Mouse (Mus musculus) right cerebral cortex, postnatal 10 days (tissue): Measurements from ENCODE around the gene Ogg1.

ENCODE experiments used
- DNase-seq, 2 experiments: peaks; one replicate each; pipeline ENCODE4 v3.0.0; 2021; ENCODE audit warnings: low spot score in 2 of 2

Gene Ogg1

DNA sequence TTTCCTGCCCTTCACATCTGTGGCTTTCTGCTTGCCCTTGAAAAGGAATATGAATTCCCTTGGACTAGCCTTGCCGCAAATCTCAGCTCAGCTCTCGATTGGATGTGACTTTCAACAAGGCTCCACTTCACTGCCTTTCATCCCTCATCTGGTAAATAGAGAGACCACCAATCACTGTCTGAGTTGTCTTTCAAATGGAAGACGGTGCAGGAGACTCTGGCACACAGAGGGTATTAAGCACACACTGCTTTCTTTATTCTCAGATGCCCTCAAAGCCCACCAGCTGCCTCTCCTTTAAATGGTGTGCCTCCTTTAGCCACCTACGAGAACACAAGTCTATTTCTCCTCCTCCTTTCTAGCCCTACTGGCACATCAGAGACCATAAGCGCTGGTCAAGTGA, 41.8 kb downstream of the Ogg1 start:
- no peak for DNase-seq

DNA sequence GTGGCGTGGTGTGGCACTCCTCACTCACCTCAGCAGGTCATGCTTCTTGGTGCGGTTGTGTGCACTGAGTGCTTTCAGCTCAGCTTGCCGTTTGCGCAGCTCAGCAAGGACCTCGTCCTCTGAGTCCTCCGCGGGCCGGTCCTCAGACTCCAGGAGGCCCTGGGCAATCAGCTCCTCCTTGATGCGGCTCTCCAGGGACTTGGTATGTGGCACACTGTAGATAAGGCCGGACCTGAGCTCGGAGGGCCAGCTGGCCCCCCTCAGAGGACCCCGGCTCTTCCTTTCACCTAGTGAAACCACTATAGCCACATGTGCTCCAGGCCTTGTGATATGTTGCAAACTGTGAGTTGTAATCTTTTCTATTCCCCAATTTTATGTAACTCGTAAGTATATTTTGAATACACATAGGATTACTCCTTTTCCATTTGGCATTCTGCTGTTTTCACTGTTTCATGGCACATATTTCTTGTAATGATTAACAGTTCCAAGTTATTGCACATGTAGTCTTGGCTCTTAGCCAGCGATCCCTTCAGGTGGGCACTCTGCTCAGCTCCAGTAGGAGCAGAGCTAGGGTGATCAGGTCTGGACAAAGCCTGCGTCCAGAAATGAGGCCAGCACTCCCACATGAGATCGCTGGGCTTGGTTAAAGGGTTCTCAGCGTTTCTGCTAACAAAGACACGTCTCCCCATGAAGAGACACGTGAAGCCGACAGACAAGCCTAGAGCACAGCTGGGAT, 43.6 kb downstream of the Ogg1 start:
- no peak for DNase-seq

DNA sequence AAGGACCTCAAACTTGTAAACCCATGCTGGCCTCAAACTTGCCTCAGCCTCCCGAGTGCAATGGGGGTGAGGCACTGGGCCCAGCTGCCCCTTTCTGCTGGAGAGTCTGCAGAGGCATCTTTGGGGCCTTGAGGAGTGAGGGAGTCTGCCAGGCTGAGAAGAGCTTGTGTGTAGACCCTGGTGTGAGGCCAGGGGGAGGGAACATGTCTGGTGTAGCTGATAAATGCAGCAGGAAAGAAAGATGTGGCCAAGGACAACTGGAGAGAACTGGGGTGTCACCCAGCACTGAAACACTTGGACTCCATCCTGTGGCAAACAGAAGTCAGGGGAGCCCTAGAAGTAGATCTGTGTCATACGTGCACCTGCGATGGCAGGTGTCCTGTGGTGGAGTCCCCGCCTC, 46.7 kb downstream of the Ogg1 start:
- DNase-seq: no peak

DNA sequence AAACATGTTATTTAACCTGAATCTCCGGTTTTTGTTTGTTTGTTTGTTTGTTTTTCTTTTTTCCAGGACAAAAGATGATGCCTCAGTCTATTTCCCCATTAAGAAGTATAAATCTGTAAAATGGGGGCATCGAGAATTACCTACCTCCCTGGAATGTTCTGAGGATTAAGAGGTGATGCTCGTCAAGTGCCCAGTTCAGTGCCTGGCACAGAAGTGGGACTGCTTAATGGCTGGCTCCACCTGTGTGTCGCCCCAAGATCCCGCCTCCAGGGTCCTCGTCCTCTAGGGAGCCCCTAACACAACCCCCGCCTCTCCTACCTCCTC, 50.4 kb downstream of the Ogg1 start:
- no peak for DNase-seq

DNA sequence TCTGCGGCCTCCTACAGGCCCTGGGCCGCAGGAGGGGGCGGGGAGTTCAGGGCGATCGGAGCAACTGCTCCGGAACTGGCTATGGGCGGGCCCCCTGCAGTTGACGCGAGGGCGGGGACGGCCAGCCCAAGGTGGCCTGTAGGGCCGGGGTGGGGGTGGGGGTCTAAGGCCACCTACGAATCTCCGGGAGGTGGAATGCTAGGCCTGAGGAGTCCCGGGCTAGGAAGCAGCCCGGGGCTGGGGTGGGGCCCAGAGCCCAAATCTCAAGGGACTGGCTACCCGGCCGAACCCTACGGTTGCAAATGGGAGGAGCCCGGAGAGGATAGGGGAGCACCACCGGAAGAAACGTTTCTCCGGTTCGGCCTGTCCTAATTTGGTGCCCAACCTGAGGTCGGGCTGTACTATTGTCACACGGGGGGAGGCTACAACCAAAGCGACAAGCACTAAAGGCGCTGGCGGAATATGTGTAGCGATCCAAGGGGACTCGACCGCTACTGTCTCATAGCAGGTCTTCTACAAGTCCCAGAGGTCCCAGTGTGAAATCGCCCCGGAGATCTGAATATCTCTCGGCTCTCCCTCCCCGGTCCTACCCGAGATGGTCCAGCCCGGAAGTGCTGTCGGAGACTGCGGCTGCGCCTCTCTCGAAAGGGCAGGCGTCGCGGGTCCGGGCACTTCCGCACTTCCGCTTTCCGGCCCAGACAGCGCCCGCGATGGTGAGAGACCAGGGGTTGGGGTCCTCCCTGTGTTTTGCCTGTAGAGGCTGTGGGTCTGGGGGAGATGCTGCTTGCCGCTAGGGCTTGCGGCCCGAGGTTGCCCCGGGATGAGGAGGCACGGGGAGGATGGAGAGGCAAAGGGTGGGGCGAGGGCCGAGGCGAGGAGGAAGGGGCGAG, 51.0 kb downstream of the Ogg1 start, which contains the start of the genes Tada3 and Arpc4:
Tada3 (minus strand) TSS at position 388 of the 890 bp plus-strand sequence.
Arpc4 (plus strand) TSS at position 620 of the 890 bp plus-strand sequence.
- DNase-seq: peak; percentile 94

DNA sequence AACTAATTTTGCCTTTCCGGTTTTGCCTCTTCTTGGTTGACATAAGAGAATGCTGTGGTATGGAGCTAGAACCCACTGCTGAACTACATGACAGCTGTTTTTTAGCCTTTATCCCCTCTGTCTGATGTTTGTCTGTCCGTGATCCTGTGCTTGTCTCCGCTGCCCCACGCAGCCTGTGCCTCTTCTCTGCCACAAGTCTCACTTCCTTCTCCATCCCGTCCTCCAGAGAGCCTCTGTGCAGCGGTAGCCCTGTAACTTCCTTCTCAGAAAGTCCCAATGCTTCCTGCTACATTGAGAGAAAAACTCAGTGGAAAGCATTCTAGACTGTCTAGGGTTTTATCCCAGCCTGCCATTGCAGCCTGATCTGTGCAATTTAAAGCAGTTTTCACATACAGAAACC, 52.5 kb downstream of the Ogg1 start:
- DNase-seq: no peak

DNA sequence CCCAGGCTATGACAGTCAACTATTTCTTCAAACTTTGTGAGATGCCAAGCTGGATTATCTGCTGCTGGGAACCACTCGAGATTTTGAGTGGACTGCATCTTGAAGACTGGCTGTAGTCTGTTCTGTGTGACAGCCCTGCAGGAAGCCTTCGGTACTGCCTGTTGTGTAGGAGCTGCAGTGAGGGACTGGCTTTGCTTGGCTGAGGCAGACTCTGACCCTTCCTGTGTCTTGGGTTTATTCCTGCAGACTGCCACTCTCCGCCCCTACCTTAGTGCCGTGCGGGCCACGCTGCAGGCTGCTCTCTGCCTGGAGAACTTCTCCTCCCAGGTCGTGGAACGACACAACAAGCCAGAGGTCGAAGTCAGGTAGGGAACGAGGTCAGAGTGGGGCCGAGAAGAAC, 53.7 kb downstream of the Ogg1 start:
- no peak for DNase-seq

DNA sequence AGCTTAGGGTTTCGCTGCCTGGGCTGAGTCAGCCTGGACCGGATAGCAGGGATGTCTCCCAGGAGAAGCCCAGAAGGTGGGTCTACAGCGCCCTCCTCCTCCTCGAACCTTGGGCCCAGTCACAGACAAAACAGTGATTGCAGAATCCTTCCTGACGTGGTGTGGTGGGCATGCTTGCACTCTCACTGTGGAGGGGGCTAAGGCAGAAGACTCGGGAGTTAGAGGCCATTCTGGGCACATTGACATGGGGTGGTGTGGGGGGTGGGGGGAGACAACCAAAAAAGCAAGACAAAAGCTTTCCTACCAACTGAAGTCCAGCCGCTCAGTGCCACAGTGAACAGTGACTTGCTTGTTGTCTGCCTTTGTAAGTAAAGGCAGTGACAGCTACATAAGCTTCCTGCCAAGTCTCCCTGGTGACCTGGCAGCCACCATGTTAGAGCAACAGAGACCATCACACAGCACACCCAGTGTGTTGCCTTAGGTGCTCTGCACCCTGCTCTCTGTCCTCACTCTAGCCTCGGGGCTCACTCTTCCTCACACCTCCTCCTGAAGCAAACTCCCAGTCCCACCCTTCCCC, 57.7 kb downstream of the Ogg1 start:
- DNase-seq: peak; percentile 62 to 75
